Mouse (Mus musculus) limb, embryonic 11.5 days (tissue): ENCODE data around the gene Rxrb. TPM values are rescaled to one million over a fixed set of nuclear protein-coding genes. Genes with fewer than 3 reads are reported as not detected.

Experiments used
- ATAC-seq: fragments of 200-750 bp; cut with Nextera tagmentation; 2 replicates; pipeline ENCODE4 v1.8.0; 2017; ENCODE audit warnings: low read depth; ENCODE audit not compliant: insufficient number of reproducible peaks, low FRiP score, low TSS enrichment
- DNase-seq: peaks from one replicate; pipeline ENCODE4 v3.0.0-alpha.2; 2015; ENCODE audit warnings: low spot score
- H3K27ac ChIP-seq: fragments of 300-500 bp; sonication (generic); replicated peaks from 2 replicates; pipeline ENCODE4 v1.5.1; 2014; ENCODE audit warnings: low read depth, mild to moderate bottlenecking, low read length
- H3K27me3 ChIP-seq: fragments of 300-500 bp; sonication (generic); 2 replicates; pipeline ENCODE4 v1.6.1; 2014; ENCODE audit warnings: mild to moderate bottlenecking, low read length, mixed read lengths; ENCODE audit not compliant: control insufficient read depth, insufficient read depth
- H3K36me3 ChIP-seq: fragments of 300-500 bp; sonication (generic); 2 replicates; pipeline ENCODE4 v1.6.1; 2014; ENCODE audit warnings: mild to moderate bottlenecking, low read length, moderate library complexity, mixed read lengths; ENCODE audit not compliant: control insufficient read depth, insufficient read depth
- H3K4me1 ChIP-seq: fragments of 300-500 bp; sonication (generic); 2 replicates; pipeline ENCODE4 v1.6.1; 2014; ENCODE audit warnings: low read length, mixed read lengths; ENCODE audit not compliant: control insufficient read depth, insufficient read depth
- H3K4me2 ChIP-seq: fragments of 300-500 bp; sonication (generic); 2 replicates; pipeline ENCODE4 v1.6.1; 2014; ENCODE audit warnings: low read depth, mild to moderate bottlenecking, moderate library complexity; ENCODE audit not compliant: severe bottlenecking
- H3K4me3 ChIP-seq: fragments of 300-500 bp; sonication (generic); 2 replicates; pipeline ENCODE4 v1.5.1; 2014; ENCODE audit warnings: low read depth, low read length
- H3K9ac ChIP-seq: fragments of 300-500 bp; sonication (generic); 2 replicates; pipeline ENCODE4 v1.6.1; 2014; ENCODE audit warnings: mild to moderate bottlenecking, low read length
- H3K9me3 ChIP-seq: fragments of 300-500 bp; sonication (generic); 2 replicates; pipeline ENCODE4 v1.6.1; 2016; ENCODE audit warnings: low read length; ENCODE audit not compliant: control insufficient read depth
- WGBS: fragments of 180-500 bp; shearing (Covaris S2); extraction: QIAGEN DNeasy Blood & Tissue Kit; methylation state at CpG from one replicate; pipeline ENCODE4 v1.1.7; 2014; 5-methylcytosine and 5-hydroxymethylcytosine counted together
- microRNA counts: library from miRNA; unstranded; fragments of <30 nt; microRNA quantifications from one replicate; lab custom pipeline; 2016
- microRNA-seq: library from miRNA; unstranded; fragments of <30 nt; microRNA quantifications from one replicate; pipeline ENCODE4, GENCODE M21; 2016
- polyA plus RNA-seq: library from polyadenylated mRNA; unstranded; fragments of >200 nt; fragmentation: Nextera tagmentation; extraction: Ambion mirVana; gene quantifications from 2 replicates; pipeline ENCODE4 v1.2.1, GENCODE M21; 2014

The Rxrb gene
- polyA plus RNA-seq, 1 experiment from 2014 or later = 20.5 TPM

GRCm38 (mm10) chr17:34087386-34087785 is 55.8 kb downstream of the Rxrb start:
- no peaks in the 10 kb centered on the region for H3K36me3 ChIP-seq
- H3K27ac ChIP-seq = no peak overlapping the region
- H3K4me3 ChIP-seq = no peak overlapping the region
- H3K9me3 ChIP-seq = no peaks in the 10 kb centered on the region
- no peak overlapping the region for H3K4me2 ChIP-seq
- no peaks in the 10 kb centered on the region for H3K4me1 ChIP-seq
- WGBS = 52% methylated on average over 2 of the region's 2 CpGs
- H3K27me3 ChIP-seq = no peaks in the 10 kb centered on the region
- no peak for ATAC-seq
- H3K9ac ChIP-seq = no peak overlapping the region
- no peak for DNase-seq

MicroRNA genes within 50 kb of the gene (microRNA counts, 519-probe panel; counts per million panel counts)
- microRNA mmu-miR-219 (lab: Ali Mortazavi, UCI) = not detected

Small RNAs within 50 kb of the gene (microRNA-seq; reads per million reads assigned to microRNA genes)
- gene Mir219a-1 = 1.2 reads per million
- gene Mir219c = not detected

Other genes with a start within 250 kb of the Rxrb start
- gene Angptl4, start 250.0 kb upstream of the Rxrb start, polyA plus RNA-seq = 37.9 and 43.6 TPM in 2 replicates
- gene Kank3, start 221.3 kb upstream of the Rxrb start, polyA plus RNA-seq = 23.0 and 25.1 TPM in 2 replicates
- 1,083 and 1,144 TPM in 2 replicates for gene Rps28, start 207.2 kb upstream of the Rxrb start, polyA plus RNA-seq
- gene Ndufa7, start 207.2 kb upstream of the Rxrb start, polyA plus RNA-seq = 457 and 474 TPM in 2 replicates
- 85.5 and 91.5 TPM in 2 replicates for gene Cd320, start 188.7 kb upstream of the Rxrb start, polyA plus RNA-seq
- gene Gm7029, start 158.0 kb upstream of the Rxrb start, polyA plus RNA-seq = not detected in 2 replicates
- gene Kifc1, start 141.2 kb upstream of the Rxrb start, polyA plus RNA-seq = 12.3 and 12.5 TPM in 2 replicates
- 0.19 and 0.48 TPM in 2 replicates for gene Platr17, start 126.7 kb upstream of the Rxrb start, polyA plus RNA-seq
- gene Daxx, start 122.4 kb upstream of the Rxrb start, polyA plus RNA-seq = 66.8 and 71.3 TPM in 2 replicates
- 12.5 and 14.8 TPM in 2 replicates for gene Tapbp, start 115.9 kb upstream of the Rxrb start, polyA plus RNA-seq
- gene Zbtb22, start 115.9 kb upstream of the Rxrb start, polyA plus RNA-seq = 10.1 and 11.8 TPM in 2 replicates
- 37.3 and 38.7 TPM in 2 replicates for gene Rgl2, start 102.3 kb upstream of the Rxrb start, polyA plus RNA-seq
- 208 and 212 TPM in 2 replicates for gene Pfdn6, start 91.5 kb upstream of the Rxrb start, polyA plus RNA-seq
- gene Wdr46, start 91.2 kb upstream of the Rxrb start, polyA plus RNA-seq = 37.4 and 45.6 TPM in 2 replicates
- 2.6 and 3.0 TPM in 2 replicates for gene B3galt4, start 80.3 kb upstream of the Rxrb start, polyA plus RNA-seq
- 35.6 and 37.1 TPM in 2 replicates for gene Vps52, start 76.0 kb upstream of the Rxrb start, polyA plus RNA-seq
- 1,618 and 1,641 TPM in 2 replicates for gene Rps18, start 75.8 kb upstream of the Rxrb start, polyA plus RNA-seq
- gene H2-K1, start 31.5 kb upstream of the Rxrb start, polyA plus RNA-seq = 4.2 and 5.3 TPM in 2 replicates
- 3.8 and 5.6 TPM in 2 replicates for gene Ring1, start 7.1 kb upstream of the Rxrb start, polyA plus RNA-seq
- gene H2-Ke6, start 3.8 kb upstream of the Rxrb start, polyA plus RNA-seq = 34.9 and 37.7 TPM in 2 replicates
- gene Slc39a7, start 130 bp upstream of the Rxrb start, polyA plus RNA-seq = 85.6 and 94.1 TPM in 2 replicates
- 2.6 and 5.0 TPM in 2 replicates for gene Col11a2, start 7.6 kb downstream of the Rxrb start, polyA plus RNA-seq
- gene H2-Oa, start 60.5 kb downstream of the Rxrb start, polyA plus RNA-seq = 0.55 and 1.2 TPM in 2 replicates
- gene H2-DMa, start 87.7 kb downstream of the Rxrb start, polyA plus RNA-seq = 7.5 and 9.1 TPM in 2 replicates
- 141 and 152 TPM in 2 replicates for gene Brd2, start 90.8 kb downstream of the Rxrb start, polyA plus RNA-seq
- gene H2-DMb2, start 111.5 kb downstream of the Rxrb start, polyA plus RNA-seq = 0.23 TPM in 1 of 2 replicates, not detected in the other
- gene H2-DMb1, start 121.3 kb downstream of the Rxrb start, polyA plus RNA-seq = 0.45 and 0.61 TPM in 2 replicates
- gene Tap1, start 155.7 kb downstream of the Rxrb start, polyA plus RNA-seq = 2.4 and 3.1 TPM in 2 replicates
- 0.45 and 2.2 TPM in 2 replicates for gene Psmb9, start 156.0 kb downstream of the Rxrb start, polyA plus RNA-seq
- gene Psmb8, start 165.9 kb downstream of the Rxrb start, polyA plus RNA-seq = 1.7 and 1.9 TPM in 2 replicates
- 0.55 and 1.1 TPM in 2 replicates for gene Tap2, start 171.7 kb downstream of the Rxrb start, polyA plus RNA-seq
- gene H2-Ob, start 207.1 kb downstream of the Rxrb start, polyA plus RNA-seq = not detected in 2 replicates
- 3.7 and 4.5 TPM in 2 replicates for gene H2-Ab1, start 225.9 kb downstream of the Rxrb start, polyA plus RNA-seq